Mouse (Mus musculus) stomach, embryonic 15.5 days (tissue): ENCODE data around the gene Kit. TPM values are rescaled to one million over a fixed set of nuclear protein-coding genes. Genes with fewer than 3 reads are reported as not detected.
A peak's percentile ranks its signal among the peaks of the same experiment; 100 is the strongest.

Experiments used
- ATAC-seq: fragments of 200-750 bp; cut with Nextera tagmentation; 2 replicates; pipeline ENCODE4 v1.8.0; 2017; ENCODE audit warnings: low read depth, moderate number of reproducible peaks, moderate TSS enrichment; ENCODE audit not compliant: insufficient read depth, low FRiP score
- H3K27ac ChIP-seq: fragments of 300-500 bp; sonication (generic); 2 replicates; pipeline ENCODE4 v1.5.1; 2015; ENCODE audit warnings: mild to moderate bottlenecking, inconsistent platforms
- H3K27me3 ChIP-seq: fragments of 300-500 bp; sonication (generic); replicated peaks from 2 replicates; pipeline ENCODE4 v1.6.1; 2015; ENCODE audit warnings: inconsistent platforms
- H3K36me3 ChIP-seq: fragments of 300-500 bp; sonication (generic); 2 replicates; pipeline ENCODE4 v1.6.1; 2015; ENCODE audit warnings: inconsistent platforms
- H3K4me1 ChIP-seq: fragments of 300-500 bp; sonication (generic); 2 replicates; pipeline ENCODE4 v1.6.1; 2015; ENCODE audit warnings: inconsistent platforms
- H3K4me2 ChIP-seq: fragments of 300-500 bp; sonication (generic); 2 replicates; pipeline ENCODE4 v1.6.1; 2015; ENCODE audit warnings: mild to moderate bottlenecking, inconsistent platforms
- H3K4me3 ChIP-seq: fragments of 300-500 bp; sonication (generic); replicated peaks from 2 replicates; pipeline ENCODE4 v1.5.1; 2015; ENCODE audit warnings: inconsistent platforms
- H3K9ac ChIP-seq: fragments of 300-500 bp; sonication (generic); 2 replicates; pipeline ENCODE4 v1.6.1; 2015; ENCODE audit warnings: inconsistent platforms
- H3K9me3 ChIP-seq: fragments of 300-500 bp; sonication (generic); 2 replicates; pipeline ENCODE4 v1.6.1; 2016; ENCODE audit warnings: inconsistent platforms
- WGBS: fragments of 180-500 bp; shearing (Covaris S2); methylation state at CpG from one replicate; pipeline ENCODE4 v1.1.7; 2015; 5-methylcytosine and 5-hydroxymethylcytosine counted together
- polyA plus RNA-seq: library from polyadenylated mRNA; unstranded; fragments of >200 nt; fragmentation: Nextera tagmentation; extraction: Ambion mirVana; gene quantifications from 2 replicates; pipeline ENCODE4 v1.2.1, GENCODE M21; 2015

Kit gene
- polyA plus RNA-seq, 1 experiment from 2014 or later: 40.9 TPM

DNA sequence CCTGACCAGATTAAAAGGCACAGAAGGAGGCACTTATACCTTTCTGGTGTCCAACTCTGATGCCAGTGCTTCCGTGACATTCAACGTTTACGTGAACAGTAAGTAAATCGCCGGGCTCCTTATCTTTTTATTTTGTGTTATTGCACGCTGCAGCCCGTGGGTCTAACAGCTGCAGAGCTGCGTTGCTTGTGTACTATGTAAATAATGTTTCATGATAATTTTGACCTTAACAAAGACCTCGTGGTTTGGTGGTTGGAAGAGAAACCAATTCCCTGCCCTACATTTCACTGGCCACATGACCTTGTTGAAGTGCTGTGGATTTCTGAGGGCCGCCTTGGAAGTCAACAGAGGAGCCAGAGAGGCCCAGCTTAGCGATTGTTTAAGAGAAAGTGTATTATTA lies 48.3 kb downstream of the Kit start:
- peak; percentile 74 for ATAC-seq
- WGBS: 60% methylated on average over 11 of the region's 11 CpGs
- H3K27ac ChIP-seq: no peak overlapping the region

DNA sequence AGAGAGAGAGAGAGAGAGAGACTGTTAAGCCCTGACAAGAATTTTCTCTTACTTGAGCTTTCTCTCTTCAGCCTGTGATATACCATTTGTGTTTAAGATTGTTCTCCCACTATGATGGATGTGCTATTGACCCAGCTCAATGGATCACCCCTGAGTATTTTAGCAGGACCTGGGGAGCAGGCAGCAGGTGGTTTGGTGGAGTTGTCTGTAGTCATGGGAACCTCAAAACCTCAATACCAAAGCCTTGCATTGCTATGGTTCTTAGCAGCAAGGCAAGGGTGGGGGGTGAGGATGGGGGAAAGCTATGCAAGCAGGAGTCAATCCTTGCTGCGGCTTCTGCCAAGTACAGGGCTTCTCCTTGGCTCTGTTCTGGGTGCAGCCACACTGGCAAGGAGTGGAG lies 48.8 kb downstream of the Kit start:
- WGBS: 85% methylated on average over 1 of the region's 1 CpGs
- ATAC-seq: no peak
- H3K4me1 ChIP-seq: 0 out of 2 replicates have a peak, but pooled peaks cover 8% of the 10 kb centered on the region
- H3K27me3 ChIP-seq: no peaks in the 10 kb centered on the region
- H3K36me3 ChIP-seq: no peaks in the 10 kb centered on the region
- H3K9me3 ChIP-seq: no peaks in the 10 kb centered on the region
- no peak overlapping the region for H3K27ac ChIP-seq
- no peak overlapping the region for H3K4me3 ChIP-seq
- H3K4me2 ChIP-seq: no peak overlapping the region
- H3K9ac ChIP-seq: no peak overlapping the region

More for the DNA sequence above, 48.3 kb downstream of the Kit start:
- no peak overlapping the region for H3K4me3 ChIP-seq
- H3K9ac ChIP-seq: no peak overlapping the region
- 0 out of 2 replicates have a peak, but pooled peaks cover 8% of the 10 kb centered on the region for H3K4me1 ChIP-seq
- H3K27me3 ChIP-seq: no peaks in the 10 kb centered on the region
- no peaks in the 10 kb centered on the region for H3K9me3 ChIP-seq
- H3K4me2 ChIP-seq: no peak overlapping the region
- no peaks in the 10 kb centered on the region for H3K36me3 ChIP-seq

DNA sequence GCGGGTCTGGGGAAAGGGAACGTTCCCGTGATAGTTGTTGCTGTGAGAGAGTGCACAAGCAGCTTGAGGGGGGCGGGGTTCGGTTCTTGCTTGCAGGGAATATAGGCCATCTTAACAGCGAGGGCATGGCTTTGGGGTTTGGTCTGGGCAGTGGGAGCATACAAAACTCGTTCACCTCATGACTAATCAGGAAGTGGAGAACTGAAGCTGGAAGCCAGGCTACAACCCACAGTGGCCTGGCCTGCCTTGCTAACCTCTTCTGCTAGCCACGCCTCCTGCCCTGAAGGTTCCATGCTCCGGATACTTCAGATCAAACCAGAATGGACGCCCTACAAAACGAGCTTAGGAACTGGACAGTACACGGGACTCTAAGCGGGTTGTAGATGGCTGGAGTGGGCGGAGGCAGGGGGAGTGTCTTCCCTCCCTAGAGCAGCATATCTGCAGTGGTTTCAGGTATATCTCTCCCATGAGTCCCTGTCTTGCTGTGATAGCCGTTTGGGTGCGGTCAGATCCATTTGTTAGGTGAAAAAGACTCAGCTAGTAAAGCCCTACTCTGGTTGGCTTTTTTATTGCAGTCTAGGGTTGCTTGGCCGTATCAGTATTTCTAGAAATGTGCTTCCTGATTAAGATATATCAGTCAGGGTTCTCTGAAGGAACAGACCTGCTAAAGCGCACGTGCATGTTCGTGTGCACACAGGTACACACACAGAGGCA lies 49.4 kb downstream of the Kit start:
- H3K9me3 ChIP-seq: no peaks in the 10 kb centered on the region
- WGBS: 81% methylated on average over 20 of the region's 20 CpGs
- 0 out of 2 replicates have a peak, but pooled peaks cover 8% of the 10 kb centered on the region for H3K4me1 ChIP-seq
- H3K9ac ChIP-seq: no peak overlapping the region
- H3K4me3 ChIP-seq: no peak overlapping the region
- no peak overlapping the region for H3K4me2 ChIP-seq
- ATAC-seq: peak; percentile 45; the same call in 1 of the 2 replicates
- no peaks in the 10 kb centered on the region for H3K36me3 ChIP-seq
- no peaks in the 10 kb centered on the region for H3K27me3 ChIP-seq
- H3K27ac ChIP-seq: no peak overlapping the region

GRCm38 (mm10) chr5:75625059-75625458 lies 50.3 kb downstream of the Kit start:
- Histone ChIP-seq H3K4me1 (0 out of 2 replicates have a peak, but pooled peaks cover 8% of the 10 kb centered on the region), H3K4me2 (no peak overlapping the region), H3K36me3 (no peaks in the 10 kb centered on the region)

GRCm38 (mm10) chr5:75626284-75626683 lies 51.6 kb downstream of the Kit start:
- Histone ChIP-seq H3K27me3 (no peaks in the 10 kb centered on the region), H3K4me1 (0 out of 2 replicates have a peak, but pooled peaks cover 8% of the 10 kb centered on the region), H3K27ac (no peak overlapping the region), H3K9me3 (no peaks in the 10 kb centered on the region), H3K36me3 (no peaks in the 10 kb centered on the region), H3K9ac (no peak overlapping the region), H3K4me3 (no peak overlapping the region), H3K4me2 (no peak overlapping the region)
- no peak for ATAC-seq
- 62% methylated on average over 8 of the region's 8 CpGs for WGBS

More at GRCm38 (mm10) chr5:75625059-75625458, 50.3 kb downstream of the Kit start:
- Histone ChIP-seq H3K9ac (no peak overlapping the region), H3K9me3 (no peaks in the 10 kb centered on the region), H3K4me3 (no peak overlapping the region), H3K27ac (no peak overlapping the region), H3K27me3 (no peaks in the 10 kb centered on the region)
- ATAC-seq: no peak

DNA sequence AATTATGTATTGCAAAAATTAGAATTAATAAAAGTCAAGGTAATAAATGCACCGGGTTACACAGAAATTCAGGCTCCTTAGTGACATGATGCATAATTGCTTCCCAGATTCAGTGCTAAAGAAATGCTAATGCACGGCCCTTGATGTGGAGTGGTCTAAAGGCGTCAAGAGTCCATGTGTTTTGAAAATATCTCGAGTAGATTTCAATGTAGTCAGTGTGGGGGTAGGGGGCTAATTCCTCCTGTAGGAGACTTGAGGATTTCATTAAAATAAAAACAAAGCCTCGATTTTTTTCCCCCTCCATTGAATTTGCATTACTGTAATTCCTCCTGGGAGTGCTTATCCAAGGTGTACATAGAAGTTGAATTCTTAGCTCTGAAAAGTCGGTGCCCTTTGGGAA lies 52.0 kb downstream of the Kit start:
- Histone ChIP-seq H3K4me3 (no peak overlapping the region), H3K4me1 (0 out of 2 replicates have a peak, but pooled peaks cover 8% of the 10 kb centered on the region), H3K9ac (no peak overlapping the region), H3K27me3 (no peaks in the 10 kb centered on the region), H3K27ac (no peak overlapping the region), H3K36me3 (no peaks in the 10 kb centered on the region), H3K4me2 (no peak overlapping the region), H3K9me3 (no peaks in the 10 kb centered on the region)
- ATAC-seq: no peak
- WGBS: 78% methylated on average over 6 of the region's 6 CpGs

- WGBS: 65% methylated on average over 5 of the region's 5 CpGs
- H3K4me3 ChIP-seq: no peak overlapping the region
- no peak overlapping the region for H3K9ac ChIP-seq
- no peak overlapping the region for H3K27ac ChIP-seq
- no peaks in the 10 kb centered on the region for H3K27me3 ChIP-seq
- H3K4me2 ChIP-seq: no peak overlapping the region
- no peaks in the 10 kb centered on the region for H3K9me3 ChIP-seq
- H3K4me1 ChIP-seq: no peaks in the 10 kb centered on the region
- ATAC-seq: no peak
- H3K36me3 ChIP-seq: no peaks in the 10 kb centered on the region
These were observed 57.5 kb downstream of the Kit start for GRCm38 (mm10) chr5:75632257-75632656.

DNA sequence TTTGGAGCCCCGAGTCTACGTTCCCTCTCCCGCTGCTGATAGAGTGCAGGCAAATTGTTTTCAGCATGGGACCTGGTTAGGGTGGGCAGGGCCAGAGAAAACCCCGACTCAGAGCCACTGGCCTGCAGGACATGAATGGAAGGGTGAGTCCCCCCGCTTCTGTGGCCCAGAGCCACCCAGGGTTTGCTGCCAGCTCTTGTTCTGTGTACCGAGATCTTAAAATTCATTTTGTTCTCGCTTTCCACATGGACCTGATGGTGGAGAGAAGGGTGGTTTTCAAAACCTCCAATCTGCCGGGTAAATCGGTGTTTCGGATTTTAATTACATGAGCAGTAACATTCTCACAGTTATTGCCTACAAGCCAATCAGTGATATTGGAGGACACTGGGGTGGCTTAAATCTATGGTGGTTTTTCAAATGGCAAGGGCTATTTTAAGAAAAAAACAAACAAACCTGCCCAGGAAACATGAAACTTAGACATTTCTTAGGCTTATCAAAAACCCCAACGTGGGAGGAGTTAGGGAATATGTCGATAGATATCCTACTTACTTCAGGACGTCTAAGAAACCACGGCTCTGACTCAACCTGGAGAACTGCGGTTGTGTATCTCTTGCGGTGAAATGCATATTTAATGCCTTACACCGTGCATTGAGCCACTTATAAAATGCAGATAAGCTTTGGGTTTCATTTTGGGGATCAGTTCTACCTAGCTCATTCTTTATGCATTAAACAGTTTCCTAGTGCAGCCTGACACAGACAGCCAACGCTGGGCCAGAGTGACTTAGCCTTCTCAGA lies 58.3 kb downstream of the Kit start:
- no peak overlapping the region for H3K9ac ChIP-seq
- 78% methylated on average over 18 of the region's 18 CpGs for WGBS
- ATAC-seq: no peak
- no peak overlapping the region for H3K27ac ChIP-seq
- no peaks in the 10 kb centered on the region for H3K9me3 ChIP-seq
- no peak overlapping the region for H3K4me3 ChIP-seq
- H3K36me3 ChIP-seq: no peaks in the 10 kb centered on the region
- H3K4me1 ChIP-seq: no peaks in the 10 kb centered on the region
- no peaks in the 10 kb centered on the region for H3K27me3 ChIP-seq
- H3K4me2 ChIP-seq: no peak overlapping the region

- no peak overlapping the region for H3K9ac ChIP-seq
- H3K4me2 ChIP-seq: no peak overlapping the region
- no peak overlapping the region for H3K4me3 ChIP-seq
- no peaks in the 10 kb centered on the region for H3K27me3 ChIP-seq
- ATAC-seq: no peak
- H3K36me3 ChIP-seq: no peaks in the 10 kb centered on the region
- no peaks in the 10 kb centered on the region for H3K9me3 ChIP-seq
- H3K27ac ChIP-seq: no peak overlapping the region
- 79% methylated on average over 12 of the region's 12 CpGs for WGBS
- H3K4me1 ChIP-seq: no peaks in the 10 kb centered on the region; the same call in 1 of the 2 replicates
These were observed 60.7 kb downstream of the Kit start for GRCm38 (mm10) chr5:75635385-75635784.

DNA sequence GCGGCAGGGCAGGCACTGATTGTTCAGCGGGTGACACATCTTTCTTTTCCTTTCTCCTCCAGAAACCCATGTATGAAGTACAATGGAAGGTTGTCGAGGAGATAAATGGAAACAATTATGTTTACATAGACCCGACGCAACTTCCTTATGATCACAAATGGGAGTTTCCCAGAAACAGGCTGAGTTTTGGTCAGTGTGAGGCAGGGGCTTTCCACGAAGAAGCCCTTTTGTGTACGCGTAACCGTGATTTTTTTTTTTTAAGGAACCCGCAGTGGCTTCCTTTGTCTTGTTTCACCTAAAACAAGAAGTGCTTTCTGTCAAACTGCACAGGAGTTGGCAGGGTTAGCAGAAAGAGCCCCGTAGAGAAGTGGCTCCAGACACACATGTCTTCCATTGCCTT lies 65.9 kb downstream of the Kit start:
- Histone ChIP-seq H3K27ac (peak overlapping the region; percentile 21; the same call in 1 of the 2 replicates), H3K36me3 (0 out of 2 replicates have a peak, but pooled peaks cover 3% of the 10 kb centered on the region), H3K9me3 (no peaks in the 10 kb centered on the region), H3K9ac (no peak overlapping the region), H3K4me2 (no peak overlapping the region), H3K27me3 (no peaks in the 10 kb centered on the region), H3K4me3 (no peak overlapping the region), H3K4me1 (no peaks in the 10 kb centered on the region; the same call in 1 of the 2 replicates)
- no peak for ATAC-seq
- WGBS: 61% methylated on average over 11 of the region's 11 CpGs

GRCm38 (mm10) chr5:75647046-75647445 lies 72.3 kb downstream of the Kit start:
- no peak overlapping the region for H3K27ac ChIP-seq
- H3K9ac ChIP-seq: no peak overlapping the region
- no peak for ATAC-seq
- no peak overlapping the region for H3K4me2 ChIP-seq
- H3K9me3 ChIP-seq: no peaks in the 10 kb centered on the region
- H3K36me3 ChIP-seq: 0 out of 2 replicates have a peak, but pooled peaks cover 1% of the 10 kb centered on the region
- no peaks in the 10 kb centered on the region for H3K4me1 ChIP-seq
- WGBS: 88% methylated on average over 5 of the region's 5 CpGs
- H3K4me3 ChIP-seq: no peak overlapping the region
- H3K27me3 ChIP-seq: no peaks in the 10 kb centered on the region

GRCm38 (mm10) chr5:75650566-75650965 lies 75.8 kb downstream of the Kit start:
- no peak overlapping the region for H3K4me3 ChIP-seq
- WGBS: 79% methylated on average over 8 of the region's 8 CpGs

More at GRCm38 (mm10) chr5:75650566-75650965, 75.8 kb downstream of the Kit start:
- no peak overlapping the region for H3K9ac ChIP-seq
- H3K4me2 ChIP-seq: no peak overlapping the region
- peaks cover 14% of the 10 kb centered on the region for H3K36me3 ChIP-seq
- ATAC-seq: no peak
- no peaks in the 10 kb centered on the region for H3K4me1 ChIP-seq
- no peaks in the 10 kb centered on the region; the same call in 1 of the 2 replicates for H3K9me3 ChIP-seq
- H3K27ac ChIP-seq: no peak overlapping the region
- H3K27me3 ChIP-seq: no peaks in the 10 kb centered on the region
